Mouse (Mus musculus) ES-Bruce4 (cell line): ENCODE data around the gene Mrpl16.

Experiments used
- CTCF ChIP-seq: IDR thresholded peaks from one replicate; pipeline ENCODE4 v1.8.1; 2011; ENCODE audit warnings: low read depth, low read length
- EP300 ChIP-seq: IDR thresholded peaks from 2 replicates; pipeline ENCODE4 v1.6.1; 2011; ENCODE audit warnings: low read depth, low read length; ENCODE audit not compliant: insufficient read depth

DNA sequence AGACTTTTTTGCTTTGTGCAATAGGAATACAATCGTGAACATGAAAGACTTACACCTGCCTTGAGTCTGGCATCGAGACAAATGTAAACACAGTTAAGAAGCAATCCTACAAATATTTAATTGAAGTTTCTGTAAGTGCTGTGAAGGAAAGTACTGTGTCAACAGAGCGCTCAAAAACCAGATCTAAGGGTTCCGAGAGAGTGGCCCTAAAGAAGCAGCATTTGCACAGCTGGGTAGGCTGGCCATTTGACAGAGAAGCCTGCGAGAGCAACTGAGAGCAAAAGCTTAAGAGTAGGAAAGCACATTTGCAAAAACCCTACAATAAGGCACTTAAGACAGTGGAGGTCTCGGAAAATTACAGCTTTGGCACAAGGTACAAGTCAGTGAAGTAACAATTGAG, 45.9 kb upstream of the Mrpl16 start:
- TF ChIP-seq CTCF (no peak), EP300 (no peak)
